Comparison of ENCODE assay signal across 9 mouse cellular contexts in the genomic region with DNA sequence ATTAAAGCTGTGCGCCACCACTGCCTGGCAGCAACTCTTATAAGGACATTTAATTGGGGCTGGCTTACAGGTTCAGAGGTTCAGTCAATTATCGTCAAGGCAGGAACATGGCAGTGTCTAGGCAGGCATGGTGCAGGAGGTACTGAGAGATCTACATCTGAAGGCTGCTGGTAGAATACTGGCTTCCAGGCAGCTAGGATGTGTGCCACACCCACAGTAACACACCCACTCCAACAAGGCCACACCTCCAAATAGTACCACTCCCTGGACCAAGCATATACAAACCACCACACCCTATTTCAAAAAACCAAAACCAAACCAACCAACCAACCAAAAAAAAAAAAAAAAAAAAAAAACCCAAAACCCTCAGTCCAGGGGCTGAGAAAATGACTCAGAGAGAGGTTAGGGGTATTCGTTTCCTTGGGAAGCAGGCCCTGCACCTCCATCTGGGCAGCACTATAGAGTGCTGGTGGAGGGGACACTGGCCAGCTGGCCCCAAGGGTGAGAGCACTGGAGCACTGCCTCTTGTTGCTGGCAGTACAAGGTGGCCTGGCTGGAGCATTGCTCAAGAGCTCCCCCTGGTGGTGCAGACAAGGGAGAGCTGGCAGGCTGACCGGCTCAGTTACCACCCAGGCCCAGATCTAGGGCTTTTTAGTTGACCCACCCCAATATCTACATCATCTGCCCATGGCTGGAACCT. TPM values are rescaled to one million over a fixed set of nuclear protein-coding genes. Genes with fewer than 3 reads are reported as not detected.
DNase-seq lines count a peak whose midpoint lies in the region; ATAC-seq and TF ChIP-seq lines count a peak whose summit lies in the region.
"Had no signal": no experiment of that assay in that cellular context is flagged by ENCODE, and none has a peak within 500 bp of the region (broad histone marks: within the 10 kb centered on the region; RNA-seq: fewer than 3 reads in every experiment).

No protein-coding gene starts in this region.

- no peak overlapping the region for H3ac ChIP-seq in myocyte (ENCODE audit: control insufficient read depth, insufficient read length)

- peak; percentile 94 for TF ChIP-seq CTCF in bone marrow, adult 2 months (IDR thresholded peaks at IDR 0.05; ENCODE audit: control insufficient read depth, insufficient read depth, low read length)
- peak; percentile 79 for TF ChIP-seq CTCF in embryonic fibroblast, embryonic 13.5 days (IDR thresholded peaks at IDR 0.05; ENCODE audit: borderline replicate concordance, insufficient read depth, low read length)
- peak; percentile 98 for TF ChIP-seq CTCF in liver, adult 2 months (IDR thresholded peaks at IDR 0.05; ENCODE audit: low read depth, low read length)

- peak; percentile 69 for ATAC-seq in stomach, embryonic 16.5 days (ENCODE audit: insufficient read depth, low FRiP score)

- peak overlapping the region; percentile 13 for H3K4me2 ChIP-seq in myocyte (ENCODE audit: low read depth)
- no peak overlapping the region for H3K4me2 ChIP-seq in stomach, embryonic 16.5 days (ENCODE audit: low read depth, low read length)

- H3K4me1 ChIP-seq in bone marrow, adult 2 months (ENCODE audit: control insufficient read depth, insufficient read depth, low read length) = peaks cover 4% of the 10 kb centered on the region
- no peaks in the 10 kb centered on the region for H3K4me1 ChIP-seq in embryonic fibroblast, embryonic 13.5 days (ENCODE audit: control insufficient read depth, insufficient read depth, low read length)
- H3K4me1 ChIP-seq in heart, embryonic 10.5 days = peaks cover 3% of the 10 kb centered on the region; the same call in 1 of the 2 replicates
- no peaks in the 10 kb centered on the region for H3K4me1 ChIP-seq in liver, adult 2 months (ENCODE audit: control insufficient read depth, insufficient read depth, low read length)
- H3K4me1 ChIP-seq in stomach, embryonic 16.5 days (ENCODE audit: control insufficient read depth, insufficient read depth, low read length) = no peaks in the 10 kb centered on the region

- peak; percentile 18; the same call in 1 of the 2 replicates for TF ChIP-seq POLR2A in bone marrow, adult 2 months (IDR thresholded peaks at IDR 0.05; ENCODE audit: borderline replicate concordance, control insufficient read depth, low read depth, low read length)
- TF ChIP-seq POLR2A in embryonic fibroblast, embryonic 13.5 days (IDR thresholded peaks at IDR 0.05; ENCODE audit: low read depth, low read length) = no peak
- TF ChIP-seq POLR2A in liver, adult 2 months (IDR thresholded peaks at IDR 0.05; ENCODE audit: extremely low read depth, insufficient read depth, low read length) = no peak
- TF ChIP-seq POLR2A in myocyte (IDR thresholded peaks at IDR 0.05; ENCODE audit: insufficient read length, low read depth) = no peak

- DNase-seq in CD8-positive naive resting alpha-beta T cell, adult 2 months (ENCODE audit: low read depth in 2 of 2, low spot score in 2 of 2) = peak; percentile 28 to 40
- DNase-seq in heart, embryonic 10.5 days (ENCODE audit: low spot score) = peak; percentile 91
- DNase-seq in kidney, adult 8-10 months = peak; percentile 37 to 56
- DNase-seq in liver, adult 2 months (ENCODE audit: extremely low read depth, low read depth, low spot score) = peak; percentile 48

- no peaks in the 10 kb centered on the region for H3K9me3 ChIP-seq in heart, embryonic 10.5 days
- no peaks in the 10 kb centered on the region for H3K9me3 ChIP-seq in stomach, embryonic 16.5 days (replicated peaks; ENCODE audit: control insufficient read depth, low read length)

- WGBS in bone marrow, adult 2 months = 44% methylated on average over 4 of the region's 4 CpGs
- 49% methylated on average over 4 of the region's 4 CpGs for WGBS in heart, embryonic 10.5 days
- 51% methylated on average over 4 of the region's 4 CpGs for WGBS in liver, adult 2 months
- WGBS in stomach, embryonic 16.5 days = 56% methylated on average over 4 of the region's 4 CpGs

- no peak overlapping the region for H3K9ac ChIP-seq in liver, adult 2 months (ENCODE audit: low read depth, low read length)
- no peak overlapping the region for H3K9ac ChIP-seq in stomach, embryonic 16.5 days (ENCODE audit: low read length)

- no peak overlapping the region for H3K4me3 ChIP-seq in bone marrow, adult 2 months (replicated peaks; ENCODE audit: control insufficient read depth, low read depth, low read length)
- no peak overlapping the region for H3K4me3 ChIP-seq in embryonic fibroblast, embryonic 13.5 days (ENCODE audit: insufficient read depth, low read length)
- H3K4me3 ChIP-seq in heart, embryonic 10.5 days = no peak overlapping the region
- H3K4me3 ChIP-seq in liver, adult 2 months (ENCODE audit: insufficient read depth, low read depth, low read length) = no peak overlapping the region
- H3K4me3 ChIP-seq in myocyte = no peak overlapping the region
- no peak overlapping the region for H3K4me3 ChIP-seq in stomach, embryonic 16.5 days (replicated peaks; ENCODE audit: low read length)

- H3K27ac ChIP-seq in bone marrow, adult 2 months (ENCODE audit: control insufficient read depth, insufficient read depth, low read depth, low read length, poor library complexity) = peak overlapping the region; percentile 59
- no peak overlapping the region for H3K27ac ChIP-seq in embryonic fibroblast, embryonic 13.5 days (ENCODE audit: insufficient read depth, low read length)
- no peak overlapping the region for H3K27ac ChIP-seq in heart, embryonic 10.5 days
- no peak overlapping the region for H3K27ac ChIP-seq in liver, adult 2 months (replicated peaks; ENCODE audit: insufficient read depth, low read depth, low read length)
- no peak overlapping the region for H3K27ac ChIP-seq in stomach, embryonic 16.5 days (ENCODE audit: low read length)

- no peaks in the 10 kb centered on the region for H3K27me3 ChIP-seq in heart, embryonic 10.5 days (ENCODE audit: insufficient read depth, poor library complexity, severe bottlenecking)
- H3K27me3 ChIP-seq in liver, adult 2 months (ENCODE audit: control insufficient read depth, insufficient read depth, low read length) = no peaks in the 10 kb centered on the region
- peaks cover 3% of the 10 kb centered on the region for H3K27me3 ChIP-seq in myocyte (ENCODE audit: control insufficient read depth, insufficient read depth, insufficient read length)
- no peaks in the 10 kb centered on the region for H3K27me3 ChIP-seq in stomach, embryonic 16.5 days (ENCODE audit: control insufficient read depth, insufficient read depth, low read length)

- no peaks in the 10 kb centered on the region for H3K36me3 ChIP-seq in heart, embryonic 10.5 days
- no peaks in the 10 kb centered on the region for H3K36me3 ChIP-seq in liver, adult 2 months (ENCODE audit: control insufficient read depth, insufficient read depth, low read length)
- H3K36me3 ChIP-seq in myocyte (ENCODE audit: control insufficient read depth, insufficient read depth) = no peaks in the 10 kb centered on the region
- H3K36me3 ChIP-seq in stomach, embryonic 16.5 days (ENCODE audit: control insufficient read depth, insufficient read depth, low read length) = no peaks in the 10 kb centered on the region

- no peaks in the 10 kb centered on the region for H3K79me2 ChIP-seq in liver, adult 2 months (ENCODE audit: control insufficient read depth, insufficient read depth, low read length)
- H3K79me2 ChIP-seq in myocyte (ENCODE audit: control insufficient read depth, insufficient read depth) = no peaks in the 10 kb centered on the region

TF ChIP-seq in myocyte, 11 proteins besides CTCF, POLR2A, EP300 and RAD21 (continues in another document):
- TF ChIP-seq REST (IDR thresholded peaks at IDR 0.05; ENCODE audit: insufficient read depth, insufficient read length) (no peak), USF1 (IDR thresholded peaks at IDR 0.05; ENCODE audit: low read depth) (no peak), MAX (IDR thresholded peaks at IDR 0.05; ENCODE audit: low read depth) (no peak)

RNA-seq across cellular contexts. Expression of a gene that starts 39.6 kb away (rescaled TPM):
- polyA plus RNA-seq in bone marrow, adult 2 months (2011; ENCODE audit: insufficient read depth, insufficient read length, low replicate concordance, missing spikeins) = 29.1 and 44.4 TPM in 2 replicates
- polyA plus RNA-seq in embryonic fibroblast, embryonic 13.5 days (2011; ENCODE audit: insufficient read length, low read depth, missing spikeins) = 66.5 and 69.6 TPM in 2 replicates
- polyA plus RNA-seq in heart, embryonic 10.5 days (2016; fragmentation: Nextera tagmentation; extraction: Ambion mirVana) = 62.0 and 84.6 TPM in 2 replicates
- 33.4 and 42.0 TPM in 2 replicates for total RNA-seq in liver, adult 2 months (2014; rRNA removed)
- polyA plus RNA-seq in liver, adult 2 months (2012; rRNA removed) = 7.3 and 9.1 TPM in 2 replicates
- polyA plus RNA-seq in myocyte (2012; fragmentation: generic; extraction: Trizol) = 31.0 TPM
- 72.5 and 79.7 TPM in 2 replicates for polyA plus RNA-seq in stomach, embryonic 16.5 days (2015; fragmentation: Nextera tagmentation; extraction: Ambion mirVana)

RNA-seq across cellular contexts. Expression of a gene that starts 42.2 kb away (rescaled TPM):
- polyA plus RNA-seq in bone marrow, adult 2 months (2011; ENCODE audit: insufficient read depth, insufficient read length, low replicate concordance, missing spikeins) = 1.9 and 4.8 TPM in 2 replicates
- polyA plus RNA-seq in embryonic fibroblast, embryonic 13.5 days (2011; ENCODE audit: insufficient read length, low read depth, missing spikeins) = 0.77 TPM in 1 of 2 replicates, not detected in the other
- 0.46 and 1.1 TPM in 2 replicates for polyA plus RNA-seq in heart, embryonic 10.5 days (2016; fragmentation: Nextera tagmentation; extraction: Ambion mirVana)
- 0.13 TPM in 1 of 2 replicates, not detected in the other for total RNA-seq in liver, adult 2 months (2014; rRNA removed)
- polyA plus RNA-seq in liver, adult 2 months (2012; rRNA removed) = 0.14 TPM in 1 of 2 replicates, not detected in the other
- polyA plus RNA-seq in myocyte (2012; fragmentation: generic; extraction: Trizol) = not detected
- 0.45 and 0.94 TPM in 2 replicates for polyA plus RNA-seq in stomach, embryonic 16.5 days (2015; fragmentation: Nextera tagmentation; extraction: Ambion mirVana)

RNA-seq across cellular contexts. Expression of a gene that starts 47.1 kb away (rescaled TPM):
- polyA plus RNA-seq in bone marrow, adult 2 months (2011; ENCODE audit: insufficient read depth, insufficient read length, low replicate concordance, missing spikeins) = 1.5 and 4.5 TPM in 2 replicates
- polyA plus RNA-seq in embryonic fibroblast, embryonic 13.5 days (2011; ENCODE audit: insufficient read length, low read depth, missing spikeins) = 1.2 TPM in 1 of 2 replicates, not detected in the other
- 0.67 and 1.3 TPM in 2 replicates for polyA plus RNA-seq in heart, embryonic 10.5 days (2016; fragmentation: Nextera tagmentation; extraction: Ambion mirVana)
- not detected in 2 replicates for total RNA-seq in liver, adult 2 months (2014; rRNA removed)
- polyA plus RNA-seq in liver, adult 2 months (2012; rRNA removed) = not detected in 2 replicates
- 0.08 TPM for polyA plus RNA-seq in myocyte (2012; fragmentation: generic; extraction: Trizol)
- polyA plus RNA-seq in stomach, embryonic 16.5 days (2015; fragmentation: Nextera tagmentation; extraction: Ambion mirVana) = 0.90 TPM in 1 of 2 replicates, not detected in the other
- polyA plus RNA-seq: large intestine, adult 2 months had no signal

RNA-seq across cellular contexts. Expression of a gene that starts 51.4 kb away (rescaled TPM):
- polyA plus RNA-seq in bone marrow, adult 2 months (2011; ENCODE audit: insufficient read depth, insufficient read length, low replicate concordance, missing spikeins) = not detected in 2 replicates
- not detected in 2 replicates for polyA plus RNA-seq in embryonic fibroblast, embryonic 13.5 days (2011; ENCODE audit: insufficient read length, low read depth, missing spikeins)
- polyA plus RNA-seq in heart, embryonic 10.5 days (2016; fragmentation: Nextera tagmentation; extraction: Ambion mirVana) = 0.21 TPM in 1 of 2 replicates, not detected in the other
- not detected in 2 replicates for total RNA-seq in liver, adult 2 months (2014; rRNA removed)
- not detected in 2 replicates for polyA plus RNA-seq in liver, adult 2 months (2012; rRNA removed)
- polyA plus RNA-seq in myocyte (2012; fragmentation: generic; extraction: Trizol) = not detected
- polyA plus RNA-seq in stomach, embryonic 16.5 days (2015; fragmentation: Nextera tagmentation; extraction: Ambion mirVana) = 0.43 TPM in 1 of 2 replicates, not detected in the other

Comparison
In these comparisons a context has a peak if more than half of its experiments do, and no peak if none do; other contexts are left out.
1. DNase-seq: peak in every context shown above with its lines; median percentile 91 in heart, embryonic 10.5 days; 48 in liver, adult 2 months; 46 in kidney, adult 8-10 months; 34 in CD8-positive naive resting alpha-beta T cell, adult 2 months.